Mouse (Mus musculus): ENCODE data around the gene Cabp4.

GRCm38 (mm10) chr19:4148491-4148806 lies 4.6 kb upstream of the Cabp4 start, which contains the start of gene Coro1b:
- TF ChIP-seq CTCF (IDR thresholded peaks at IDR 0.05; ENCODE audit: control insufficient read depth, insufficient read depth, low read length) (no peak), POLR2A (IDR thresholded peaks at IDR 0.05; ENCODE audit: borderline replicate concordance, control insufficient read depth, low read depth, low read length) (peak; percentile 63; the same call in 1 of the 2 replicates)
